Mouse (Mus musculus) brain, embryonic 18.5 days (tissue): ENCODE data around the gene A930017K11Rik.

Source experiments
- DNase-seq: peaks from one replicate; pipeline ENCODE4 v3.0.0-alpha.2; 2012; ENCODE audit warnings: low read depth, low spot score

A930017K11Rik gene

GRCm38 (mm10) chr17:25951803-25952623 lies at the start of gene A930017K11Rik:
Gene A930017K11Rik, minus strand, starts transcription at chr17:25952565.
- no peak for DNase-seq

GRCm38 (mm10) chr17:25998425-25998824 lies 46.1 kb upstream of the A930017K11Rik start:
- no peak for DNase-seq

- no peak for DNase-seq
These were observed 41.1 kb upstream of the A930017K11Rik start for GRCm38 (mm10) chr17:25993489-25993888.

GRCm38 (mm10) chr17:25992274-25992673 lies 39.9 kb upstream of the A930017K11Rik start:
- no peak for DNase-seq

GRCm38 (mm10) chr17:25990331-25990730 lies 38.0 kb upstream of the A930017K11Rik start:
- DNase-seq = no peak

GRCm38 (mm10) chr17:25985306-25986294 lies 33.2 kb upstream of the A930017K11Rik start, which contains the start of gene Capn15:
Gene Capn15, minus strand, starts transcription at chr17:25985796.
- DNase-seq = peak; percentile 96

GRCm38 (mm10) chr17:25984556-25985305 lies 32.4 kb upstream of the A930017K11Rik start:
- no peak for DNase-seq

- no peak for DNase-seq
These were observed 31.7 kb upstream of the A930017K11Rik start for GRCm38 (mm10) chr17:25984066-25984465.

- no peak for DNase-seq
These were observed 30.5 kb upstream of the A930017K11Rik start for GRCm38 (mm10) chr17:25982913-25983312.

GRCm38 (mm10) chr17:25980854-25981253 lies 28.5 kb upstream of the A930017K11Rik start:
- DNase-seq = no peak

GRCm38 (mm10) chr17:25979829-25980738 lies 27.7 kb upstream of the A930017K11Rik start:
- DNase-seq = no peak

- DNase-seq = no peak
These were observed 18.8 kb upstream of the A930017K11Rik start for GRCm38 (mm10) chr17:25970954-25971707.

GRCm38 (mm10) chr17:25970448-25970847 lies 18.1 kb upstream of the A930017K11Rik start:
- no peak for DNase-seq

- no peak for DNase-seq
These were observed 15.8 kb upstream of the A930017K11Rik start for GRCm38 (mm10) chr17:25968176-25968575.

GRCm38 (mm10) chr17:25967652-25968051 lies 15.3 kb upstream of the A930017K11Rik start:
- DNase-seq = no peak

GRCm38 (mm10) chr17:25964271-25964670 lies 11.9 kb upstream of the A930017K11Rik start:
- DNase-seq = no peak

GRCm38 (mm10) chr17:25962413-25962905 lies 10.1 kb upstream of the A930017K11Rik start:
- no peak for DNase-seq

- no peak for DNase-seq
These were observed 9.2 kb upstream of the A930017K11Rik start for GRCm38 (mm10) chr17:25961566-25961965.
